Mouse (Mus musculus): ENCODE measurements around the gene Mrps24.

The Mrps24 gene

GRCm38 (mm10) chr11:5706874-5707529 lies 8.5 kb downstream of the Mrps24 start:
- DNase-seq (ENCODE audit: low spot score in 2 of 2) = peak in 1 of 2 experiments; percentile 41

- no peak for DNase-seq (ENCODE audit: low spot score in 2 of 2)
Measured at GRCm38 (mm10) chr11:5705972-5706371, 9.5 kb downstream of the Mrps24 start.

DNA sequence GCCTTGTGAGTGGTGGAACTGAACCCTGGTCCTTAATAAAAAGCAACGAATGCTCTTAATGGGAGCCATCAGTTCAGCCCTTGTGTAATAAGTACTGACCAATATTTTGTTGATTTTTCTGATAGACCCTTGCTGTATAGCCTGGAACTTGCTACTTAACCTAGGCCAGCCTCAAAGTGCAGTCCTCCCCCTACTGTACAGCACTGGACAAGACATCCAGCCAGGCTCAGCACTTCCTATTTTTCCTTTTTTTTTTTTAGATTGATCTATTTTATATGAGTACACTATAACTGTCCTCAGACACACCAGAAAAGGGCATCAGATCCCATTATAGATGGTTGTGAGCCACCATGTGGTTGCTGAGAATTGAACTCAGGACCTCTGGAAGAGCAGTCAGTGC lies 12.1 kb downstream of the Mrps24 start:
- no peak for DNase-seq (ENCODE audit: low spot score in 2 of 2)

GRCm38 (mm10) chr11:5702957-5703332 lies 12.5 kb downstream of the Mrps24 start:
- no peak for DNase-seq (ENCODE audit: low spot score in 2 of 2)

- DNase-seq (ENCODE audit: low spot score in 2 of 2) = no peak
Measured at GRCm38 (mm10) chr11:5702271-5702956, 13.1 kb downstream of the Mrps24 start.

DNA sequence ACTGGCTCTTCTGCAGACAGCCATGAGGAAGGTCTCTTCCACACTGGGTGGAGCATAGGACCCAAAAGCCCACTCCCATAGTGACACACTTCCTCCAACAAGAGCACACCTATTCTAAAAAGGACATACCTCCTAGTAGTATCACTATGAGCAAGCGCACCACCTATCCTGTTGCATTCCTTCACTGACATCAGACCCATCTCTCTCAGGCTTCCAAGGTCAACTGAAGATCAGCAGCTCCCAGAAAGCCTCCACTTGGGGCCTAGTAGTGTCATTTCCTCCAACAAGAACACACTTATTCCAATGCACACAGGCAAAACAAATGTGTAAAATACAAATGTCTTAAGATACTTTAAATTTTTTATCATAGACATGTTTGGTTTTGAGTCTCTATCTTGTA lies 13.7 kb downstream of the Mrps24 start:
- DNase-seq (ENCODE audit: low spot score in 2 of 2) = no peak

DNA sequence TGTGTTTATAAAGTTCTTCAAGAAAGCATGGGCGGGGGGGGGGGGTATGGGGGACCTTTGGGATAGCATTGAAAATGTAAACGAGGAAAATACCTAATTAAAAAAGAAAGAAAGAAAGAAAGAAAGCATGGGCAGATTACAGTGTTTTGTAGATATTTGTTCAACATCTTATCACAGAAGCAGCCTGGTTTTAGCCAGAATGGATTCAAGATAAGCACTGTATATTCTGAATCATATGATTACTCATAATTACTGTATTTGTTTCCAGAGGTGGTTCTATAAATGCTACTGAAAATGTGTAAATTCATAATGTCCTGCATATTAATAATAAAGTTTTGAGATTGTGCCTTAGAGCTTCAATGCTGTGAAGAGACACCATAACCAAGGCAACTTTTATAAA lies 14.2 kb downstream of the Mrps24 start:
- no peak for DNase-seq (ENCODE audit: low spot score in 2 of 2)

DNA sequence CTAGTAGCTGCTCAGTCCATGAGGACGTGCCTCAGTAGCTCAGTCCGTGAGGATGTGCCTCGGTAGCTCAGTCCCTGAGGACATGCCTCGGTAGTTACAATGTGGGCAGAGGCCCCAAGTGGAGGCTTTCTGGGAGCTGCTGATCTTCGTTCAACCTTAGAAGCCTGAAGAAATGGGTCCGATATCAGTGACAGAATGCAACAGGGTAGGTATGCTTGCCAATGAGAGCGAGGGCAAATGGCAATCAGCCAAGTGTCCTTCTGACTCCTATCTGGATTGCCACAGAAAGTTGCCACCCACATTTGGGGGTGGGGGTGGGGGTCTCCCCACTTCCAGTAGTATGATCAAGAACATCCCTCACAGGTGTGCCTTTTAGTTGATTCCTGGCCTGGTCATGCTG lies 14.7 kb downstream of the Mrps24 start:
- DNase-seq (ENCODE audit: low spot score in 2 of 2) = no peak

GRCm38 (mm10) chr11:5691775-5692174 lies 23.7 kb downstream of the Mrps24 start:
- DNase-seq (ENCODE audit: low spot score in 2 of 2) = peak in 1 of 2 experiments; percentile 35

DNA sequence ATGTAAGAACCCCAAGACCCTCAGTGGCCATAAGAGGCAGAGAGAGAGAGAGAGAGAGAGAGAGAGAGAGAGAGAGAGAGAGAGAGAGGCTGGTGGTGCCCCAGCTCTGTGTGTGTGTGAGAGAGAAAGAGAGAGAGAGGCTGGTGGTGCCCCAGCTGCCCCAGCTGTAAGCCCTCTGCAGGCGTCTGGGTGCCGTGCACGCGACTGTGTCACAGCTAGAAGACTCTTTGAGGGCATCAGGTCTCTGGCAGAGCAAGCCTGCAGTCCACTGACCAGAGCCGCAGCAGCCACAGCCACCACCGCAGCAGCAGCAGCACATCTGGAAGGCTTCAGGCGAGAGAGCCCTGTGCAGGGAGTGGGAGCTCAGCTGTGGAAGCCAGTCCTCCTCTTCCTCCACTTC lies 31.2 kb downstream of the Mrps24 start:
- no peak for DNase-seq (ENCODE audit: low spot score in 2 of 2)

DNA sequence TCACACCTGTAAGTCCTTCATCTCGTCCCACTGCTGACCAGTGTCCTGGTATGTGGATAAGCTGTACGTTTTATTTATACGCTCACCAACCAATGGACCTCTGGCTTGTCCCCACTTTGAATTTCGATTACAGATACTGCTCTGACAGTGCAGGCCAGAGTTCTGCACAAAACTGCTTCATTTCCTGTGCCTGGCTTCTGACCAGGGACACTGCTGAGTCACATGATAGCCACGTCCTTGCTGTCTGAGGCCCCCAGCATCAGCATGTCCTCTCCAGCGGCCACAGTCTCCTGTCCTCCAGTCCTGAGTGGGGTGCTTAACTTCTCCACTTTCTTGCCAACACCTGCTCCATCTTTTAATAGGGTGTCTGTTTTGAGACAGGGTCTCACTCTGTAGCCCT lies 32.9 kb downstream of the Mrps24 start:
- no peak for DNase-seq (ENCODE audit: low spot score in 2 of 2)

Measured in thymus, postnatal 10 days (tissue).